Mouse (Mus musculus) frontal cortex, adult (tissue): Measurements from ENCODE around the gene Aars2.
A peak's percentile ranks its signal among the peaks of the same experiment; 100 is the strongest.

ENCODE experiments used
- ATAC-seq: cut with Nextera tagmentation; 2 replicates; pipeline ENCODE4 v1.9.2; 2017; ENCODE audit warnings: mild to moderate bottlenecking, moderate library complexity, mixed read lengths; ENCODE audit not compliant: low TSS enrichment

Aars2 gene

DNA sequence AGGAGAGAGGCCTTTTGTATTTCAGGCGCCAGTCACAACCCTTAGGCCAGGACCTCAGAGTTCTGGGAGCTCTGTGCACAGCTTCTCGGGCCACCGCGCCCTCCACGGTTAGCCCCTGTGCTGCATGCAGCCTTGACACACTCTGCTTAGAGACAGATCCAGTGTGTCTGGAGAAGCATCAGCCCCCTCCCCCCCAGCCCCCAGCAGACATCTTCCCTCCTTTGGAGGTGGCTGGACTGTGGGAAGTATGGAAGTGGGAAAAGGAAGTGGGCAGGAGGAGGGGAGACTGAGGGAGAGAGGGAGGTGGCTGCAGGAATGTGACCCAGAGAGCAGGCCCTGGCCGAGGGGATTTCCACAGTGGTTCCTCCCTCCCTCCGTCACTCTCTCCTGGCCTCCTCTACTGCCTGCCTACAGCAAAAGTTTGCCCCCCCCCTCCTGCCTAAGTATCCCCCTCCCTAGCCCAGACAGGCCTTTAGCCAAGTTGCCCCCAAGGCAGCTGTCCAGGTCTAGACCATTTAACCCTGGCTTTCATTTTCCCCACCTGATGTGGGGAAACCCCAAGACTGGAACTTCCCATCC is 50.7 kb downstream of the Aars2 start:
- no peak for ATAC-seq

DNA sequence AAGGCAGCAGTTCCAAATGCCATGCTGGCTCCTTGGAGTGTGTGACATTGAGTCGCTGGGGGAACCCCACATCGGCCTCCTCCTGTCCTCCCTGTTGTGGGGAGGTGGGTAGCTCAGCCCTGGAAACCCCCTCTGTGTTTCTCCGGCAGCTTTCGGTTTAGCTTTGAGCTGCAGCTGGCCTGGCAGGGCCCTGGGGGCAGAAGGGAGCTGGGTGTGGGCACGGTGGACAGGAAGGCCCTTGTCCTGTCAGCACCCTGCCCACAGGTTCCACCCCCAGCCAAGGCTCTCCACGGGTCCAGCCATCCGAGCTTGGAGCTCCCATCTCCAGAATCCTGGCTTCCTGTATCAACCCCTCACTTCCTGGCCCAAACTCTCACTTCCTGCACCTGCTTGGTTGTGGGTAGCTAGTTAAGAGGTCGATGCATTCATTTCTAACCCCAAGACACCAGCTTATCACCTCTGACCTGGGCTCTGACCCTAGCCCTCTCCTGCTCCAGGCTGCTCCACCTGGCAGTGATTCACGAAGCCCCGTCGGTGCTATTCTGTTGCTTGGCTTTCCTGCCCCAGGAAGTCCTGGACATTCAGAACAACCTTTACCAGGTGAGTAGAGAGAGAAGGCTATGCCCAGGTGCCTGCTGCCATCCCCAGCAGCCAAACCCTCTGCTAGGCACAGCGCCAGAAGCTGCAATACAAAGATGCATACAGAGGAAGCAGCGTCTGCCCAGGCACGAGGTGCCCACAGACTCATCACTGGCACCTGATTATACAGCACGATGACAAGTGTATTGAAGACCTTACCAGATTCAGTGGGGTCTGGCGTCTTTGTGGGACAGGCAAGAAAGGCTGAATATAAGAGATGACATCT is 51.6 kb downstream of the Aars2 start:
- no peak for ATAC-seq

DNA sequence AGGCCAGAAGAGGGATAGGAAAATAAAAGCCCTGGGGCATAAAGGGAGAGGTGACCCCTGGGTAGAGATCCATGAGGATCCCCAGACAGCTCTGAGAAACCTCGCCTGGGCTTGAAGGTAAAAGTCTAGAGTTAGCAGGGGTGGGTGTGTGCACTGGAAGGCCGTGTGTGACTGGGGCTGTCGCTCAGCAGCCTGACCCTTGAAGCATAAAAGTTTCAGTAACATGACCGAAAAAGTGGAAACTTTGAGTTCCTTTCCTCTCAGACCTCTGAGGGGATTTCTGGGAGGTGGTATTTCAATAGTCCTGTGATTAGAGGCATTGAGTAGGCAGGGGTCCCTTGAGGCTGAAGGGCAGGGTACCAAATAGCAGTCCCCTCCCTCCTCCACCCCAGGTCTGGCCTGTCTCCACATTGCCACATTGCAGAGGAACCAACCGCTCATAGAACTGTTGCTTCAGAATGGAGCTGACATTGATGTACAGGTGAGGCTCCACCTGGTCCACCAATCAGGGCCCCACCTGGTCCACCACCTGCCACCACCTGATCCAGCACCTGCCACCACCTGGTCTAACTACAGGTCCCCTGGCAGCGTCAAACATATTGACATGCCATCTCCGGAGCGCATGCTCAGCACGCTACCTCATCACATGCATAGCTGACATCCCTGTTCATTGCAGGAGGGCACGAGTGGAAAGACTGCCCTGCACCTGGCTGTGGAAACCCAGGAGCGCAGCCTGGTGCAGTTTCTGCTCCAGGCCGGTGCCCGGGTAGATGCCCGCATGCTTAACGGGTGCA is 53.3 kb downstream of the Aars2 start:
- no peak for ATAC-seq

DNA sequence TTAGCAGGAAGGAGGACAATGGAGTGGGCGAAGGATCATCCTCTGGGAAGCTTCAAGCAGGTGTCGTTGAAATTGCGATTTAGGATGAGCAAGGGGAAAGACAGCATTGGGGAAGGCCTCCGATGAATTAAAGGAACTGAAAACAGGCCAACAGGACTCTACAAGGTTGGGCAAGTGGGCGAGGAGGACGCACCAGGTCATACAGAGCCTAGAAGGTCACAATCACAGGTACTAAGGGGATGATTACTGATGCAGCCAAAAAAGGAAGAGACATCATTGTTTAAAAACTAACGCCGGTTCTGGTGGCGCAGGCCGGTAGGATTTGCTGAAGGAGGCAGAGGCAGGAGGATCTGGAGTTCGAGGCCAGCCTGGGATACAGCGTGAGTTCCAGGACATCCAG is 56.6 kb downstream of the Aars2 start:
- ATAC-seq = no peak

DNA sequence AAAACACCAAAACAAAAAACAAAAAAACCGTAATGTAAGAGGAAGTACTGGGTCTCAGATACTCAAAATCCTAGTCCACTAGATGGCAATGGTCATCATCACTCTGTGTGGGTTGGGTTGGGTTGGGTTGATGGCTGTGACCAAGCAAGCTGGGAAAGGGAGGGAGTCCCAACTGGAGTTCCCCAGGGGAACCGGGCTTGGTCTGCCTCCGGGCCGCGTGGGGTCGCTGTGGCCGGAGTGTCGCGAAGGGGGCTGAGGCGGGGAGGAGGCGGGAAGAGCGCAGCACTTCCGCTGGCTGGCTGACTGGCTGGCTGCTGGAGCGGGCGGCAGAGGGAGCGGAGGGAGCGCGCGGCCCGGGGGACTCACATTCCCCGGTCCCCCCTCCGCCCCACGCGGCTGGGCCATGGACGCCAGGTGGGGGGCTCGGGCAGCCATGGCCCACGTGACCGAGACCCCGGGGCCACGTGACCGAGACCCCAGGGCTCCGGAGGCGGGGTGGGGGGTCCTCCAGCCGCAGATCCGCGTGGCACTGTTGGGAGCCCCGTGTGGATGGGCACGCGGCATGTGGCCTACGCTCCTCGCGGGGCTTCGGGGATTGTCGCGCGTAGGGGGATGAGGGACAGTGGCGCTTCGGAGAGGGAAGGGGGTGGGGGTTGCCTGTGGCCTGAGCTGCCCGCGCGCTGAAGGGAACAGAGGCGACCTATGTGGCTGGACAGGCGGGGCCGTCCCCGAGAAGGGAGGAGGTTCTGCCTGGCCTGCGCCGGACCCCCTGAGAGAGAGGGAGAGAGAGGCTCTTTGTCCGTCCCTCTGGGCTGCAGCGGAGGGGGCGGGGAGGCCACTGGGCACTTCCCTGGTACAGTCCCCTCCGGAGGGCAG is 57.3 kb downstream of the Aars2 start, which contains the start of gene Slc35b2:
Gene Slc35b2, plus strand, starts transcription at position 220 of the 876 bp plus-strand sequence.
- ATAC-seq = peak; percentile 83

DNA sequence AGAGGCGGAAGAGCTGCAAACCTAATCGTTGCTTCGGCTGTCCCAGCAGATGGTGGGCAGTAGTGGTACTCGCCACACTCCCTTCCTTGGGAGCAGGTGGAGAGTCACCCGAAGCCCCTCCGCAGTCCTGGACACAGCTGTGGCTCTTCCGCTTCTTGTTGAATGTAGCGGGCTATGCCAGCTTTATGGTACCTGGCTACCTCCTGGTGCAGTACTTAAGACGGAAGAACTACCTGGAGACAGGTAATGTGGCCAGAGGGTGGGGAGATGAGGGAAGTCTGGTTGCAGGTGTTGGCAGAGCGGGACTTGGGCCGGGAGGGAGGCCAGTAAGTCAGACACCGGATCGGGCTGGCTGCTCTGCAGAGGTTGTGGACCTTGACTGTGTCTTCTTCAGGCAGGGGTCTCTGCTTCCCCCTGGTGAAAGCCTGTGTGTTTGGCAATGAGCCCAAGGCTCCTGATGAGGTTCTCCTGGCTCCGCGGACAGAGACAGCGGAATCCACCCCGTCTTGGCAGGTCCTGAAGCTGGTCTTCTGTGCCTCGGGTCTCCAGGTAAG is 58.0 kb downstream of the Aars2 start:
- no peak for ATAC-seq

DNA sequence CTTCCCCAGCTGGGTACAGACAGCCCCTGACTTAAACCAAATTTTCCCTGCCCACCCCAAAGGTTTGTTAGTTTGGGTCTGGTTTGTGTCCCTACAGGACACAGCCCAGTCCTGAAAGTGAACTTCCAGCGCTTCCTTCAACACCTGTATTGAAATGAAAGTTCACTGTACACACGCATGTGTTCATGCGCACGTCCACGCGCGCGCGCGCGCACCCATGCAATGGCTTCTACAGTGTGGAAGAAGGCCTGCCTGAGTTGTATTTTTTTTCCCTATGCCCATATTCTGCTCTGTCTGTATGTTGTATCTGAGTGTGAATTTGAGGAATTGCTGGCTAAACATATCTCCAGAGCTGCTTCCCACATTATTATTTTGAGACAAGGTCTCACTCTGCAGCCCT is 58.5 kb downstream of the Aars2 start:
- no peak for ATAC-seq

DNA sequence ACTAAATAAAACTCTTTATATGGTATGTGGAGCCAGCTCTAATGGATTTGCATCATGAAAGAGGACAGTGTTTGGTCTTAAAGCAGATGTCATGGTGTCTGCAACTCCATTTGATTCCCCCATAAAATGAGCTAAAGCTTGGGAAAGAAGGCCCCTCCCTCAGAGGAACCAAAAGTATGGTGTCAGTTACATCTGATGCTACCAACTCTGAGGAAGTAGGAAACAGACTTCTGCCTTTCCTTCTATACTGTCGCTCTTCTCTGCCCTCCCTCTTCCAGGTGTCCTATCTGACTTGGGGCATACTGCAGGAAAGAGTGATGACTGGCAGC is 59.4 kb downstream of the Aars2 start:
- ATAC-seq = no peak

DNA sequence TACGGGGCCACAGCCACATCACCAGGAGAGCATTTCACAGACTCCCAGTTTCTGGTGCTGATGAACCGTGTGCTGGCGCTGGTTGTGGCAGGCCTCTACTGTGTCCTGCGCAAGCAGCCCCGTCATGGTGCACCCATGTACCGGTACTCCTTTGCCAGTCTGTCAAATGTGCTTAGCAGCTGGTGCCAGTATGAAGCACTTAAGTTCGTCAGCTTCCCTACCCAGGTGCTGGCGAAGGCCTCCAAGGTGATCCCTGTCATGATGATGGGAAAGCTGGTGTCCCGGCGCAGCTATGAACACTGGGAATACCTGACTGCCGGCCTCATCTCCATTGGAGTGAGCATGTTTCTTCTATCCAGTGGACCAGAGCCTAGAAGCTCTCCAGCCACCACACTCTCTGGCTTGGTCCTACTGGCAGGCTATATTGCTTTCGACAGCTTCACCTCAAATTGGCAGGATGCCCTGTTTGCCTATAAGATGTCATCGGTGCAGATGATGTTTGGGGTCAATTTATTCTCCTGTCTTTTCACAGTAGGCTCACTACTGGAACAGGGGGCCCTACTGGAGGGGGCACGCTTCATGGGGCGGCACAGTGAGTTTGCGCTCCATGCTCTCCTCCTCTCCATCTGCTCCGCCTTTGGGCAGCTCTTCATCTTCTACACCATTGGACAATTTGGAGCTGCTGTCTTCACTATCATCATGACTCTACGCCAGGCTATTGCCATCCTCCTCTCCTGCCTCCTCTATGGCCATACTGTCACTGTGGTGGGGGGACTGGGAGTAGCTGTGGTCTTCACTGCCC is 59.9 kb downstream of the Aars2 start:
- ATAC-seq = peak; percentile 5; the same call in 1 of the 2 replicates

DNA sequence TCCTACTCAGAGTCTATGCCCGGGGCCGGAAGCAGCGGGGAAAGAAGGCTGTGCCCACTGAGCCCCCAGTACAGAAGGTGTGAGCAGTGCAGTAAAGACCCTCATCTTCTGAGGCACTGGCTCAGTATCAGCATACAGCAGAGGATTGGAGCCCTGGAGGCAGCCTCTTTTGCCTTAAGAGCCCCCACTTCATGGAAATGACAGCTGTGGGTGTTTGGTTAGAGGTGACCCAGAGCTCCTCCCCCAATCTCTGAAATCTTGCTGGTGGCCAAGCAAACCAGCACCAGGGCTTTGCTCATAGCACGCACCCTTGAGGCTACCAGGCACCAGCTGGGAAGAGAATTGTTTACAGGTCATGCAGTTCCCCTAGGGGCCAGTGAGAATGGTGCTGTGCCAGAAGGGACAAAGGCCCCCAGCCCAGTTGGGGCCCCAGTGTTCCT is 60.5 kb downstream of the Aars2 start:
- ATAC-seq = no peak

DNA sequence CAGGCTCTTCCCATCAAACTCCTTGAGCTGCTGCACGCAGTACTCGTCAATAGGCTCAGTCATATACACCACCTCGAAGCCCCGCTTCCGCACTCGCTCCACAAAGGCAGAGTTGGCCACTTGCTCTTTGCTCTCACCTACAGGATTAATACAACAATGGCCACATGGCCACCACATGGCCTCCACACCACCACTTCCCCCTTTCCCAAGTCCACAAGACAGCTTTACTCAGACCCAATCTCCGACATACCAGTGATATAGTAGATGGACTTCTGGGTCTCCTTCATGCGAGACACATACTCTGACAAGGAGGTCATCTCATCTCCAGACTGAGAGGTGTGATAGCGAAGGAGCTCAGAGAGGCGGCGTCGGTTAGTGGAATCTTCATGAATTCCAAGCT is 62.3 kb downstream of the Aars2 start:
- ATAC-seq = no peak

DNA sequence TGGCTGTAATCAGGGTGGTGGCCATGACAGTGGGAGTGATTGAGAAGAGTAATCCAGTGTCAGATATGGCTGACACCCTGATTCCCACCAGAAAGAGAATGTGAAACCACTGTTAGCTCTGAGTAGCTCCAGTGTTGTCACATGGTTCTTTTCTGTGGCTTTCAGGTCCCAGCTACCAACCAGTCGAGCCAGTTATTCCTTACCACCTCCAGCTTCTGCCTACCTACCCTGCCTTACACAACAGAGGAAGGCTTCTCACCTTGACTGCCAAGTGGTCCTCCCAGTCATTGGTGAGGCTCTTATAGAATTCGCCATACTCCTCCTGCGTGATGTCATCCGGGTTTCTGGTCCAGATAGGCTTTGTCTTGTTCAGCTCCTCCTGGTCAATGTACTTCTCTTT is 63.4 kb downstream of the Aars2 start:
- no peak for ATAC-seq
